Mouse (Mus musculus) hematopoietic stem cell, adult 5-6 weeks (primary cell): Measurements from ENCODE around the gene Mrpl43. TPM values are rescaled to one million over a fixed set of nuclear protein-coding genes. Genes with fewer than 3 reads are reported as not detected.

Experiments
- ATAC-seq, 2 experiments: fragments of 125-278 bp in 1 of 2; replicated peaks in 1 of 2; 2 replicates each; pipeline ENCODE4 v1.8.0; 2016 to 2017; ENCODE audit warnings: inconsistent platforms in 2 of 2, mild to moderate bottlenecking in 2 of 2, moderate number of reproducible peaks in 2 of 2, low read depth in 1 of 2, moderate TSS enrichment in 1 of 2; ENCODE audit not compliant: low FRiP score in 2 of 2, poor library complexity in 2 of 2, severe bottlenecking in 2 of 2, insufficient read depth in 1 of 2, low TSS enrichment in 1 of 2
- total RNA-seq: library from RNA; stranded (forward); fragments of 172-1452, 232-1000 nt; gene quantifications from 2 replicates; pipeline ENCODE4 v1.2.3, GENCODE M21; 2017

Gene Mrpl43
- total RNA-seq, 1 experiment from 2014 or later = 14.6 TPM

DNA sequence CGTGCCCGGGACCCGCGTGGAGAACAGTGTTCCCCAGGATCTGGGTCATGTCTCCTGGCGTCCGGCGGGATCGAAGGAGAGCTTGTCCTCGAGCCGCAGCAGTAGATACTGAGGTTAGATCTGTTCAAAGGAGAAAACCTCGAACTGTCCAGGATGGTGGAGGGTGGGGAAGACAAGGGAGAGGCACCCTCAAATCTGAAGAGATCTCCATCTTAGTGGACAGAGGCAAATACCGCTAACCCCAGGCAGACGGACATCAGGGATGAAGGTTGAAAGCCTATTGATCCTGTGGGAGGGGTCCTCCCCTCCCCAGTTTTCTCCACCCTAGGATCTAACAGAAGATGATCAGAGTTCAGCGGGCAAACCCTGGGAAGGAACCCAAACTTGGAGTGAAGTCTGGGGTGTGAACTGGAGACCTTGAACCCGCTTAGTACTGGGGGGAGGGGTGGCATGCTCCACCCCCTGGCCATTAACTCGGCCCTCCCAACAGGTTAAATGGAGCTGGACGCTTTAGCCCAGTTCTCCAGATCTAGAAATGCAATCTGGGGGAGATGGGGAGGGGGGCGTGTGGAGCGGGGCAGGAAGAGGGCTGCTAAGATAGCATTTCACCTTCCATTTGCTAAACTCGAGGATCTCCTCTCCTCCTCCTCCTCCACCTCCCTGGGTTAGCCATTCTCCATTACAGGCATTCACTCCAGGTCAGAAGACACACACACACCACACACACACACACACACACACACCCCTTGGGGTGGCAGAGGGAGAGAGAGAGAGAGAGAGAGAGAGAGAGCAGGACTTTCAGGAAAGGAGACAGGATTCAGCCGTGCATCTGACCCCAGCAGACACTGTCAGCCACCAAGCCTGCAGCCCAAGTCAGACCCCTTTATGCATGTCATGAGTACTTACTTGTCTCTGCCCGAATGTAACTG, 16.4 kb downstream of the Mrpl43 start:
- ATAC-seq = no peak

DNA sequence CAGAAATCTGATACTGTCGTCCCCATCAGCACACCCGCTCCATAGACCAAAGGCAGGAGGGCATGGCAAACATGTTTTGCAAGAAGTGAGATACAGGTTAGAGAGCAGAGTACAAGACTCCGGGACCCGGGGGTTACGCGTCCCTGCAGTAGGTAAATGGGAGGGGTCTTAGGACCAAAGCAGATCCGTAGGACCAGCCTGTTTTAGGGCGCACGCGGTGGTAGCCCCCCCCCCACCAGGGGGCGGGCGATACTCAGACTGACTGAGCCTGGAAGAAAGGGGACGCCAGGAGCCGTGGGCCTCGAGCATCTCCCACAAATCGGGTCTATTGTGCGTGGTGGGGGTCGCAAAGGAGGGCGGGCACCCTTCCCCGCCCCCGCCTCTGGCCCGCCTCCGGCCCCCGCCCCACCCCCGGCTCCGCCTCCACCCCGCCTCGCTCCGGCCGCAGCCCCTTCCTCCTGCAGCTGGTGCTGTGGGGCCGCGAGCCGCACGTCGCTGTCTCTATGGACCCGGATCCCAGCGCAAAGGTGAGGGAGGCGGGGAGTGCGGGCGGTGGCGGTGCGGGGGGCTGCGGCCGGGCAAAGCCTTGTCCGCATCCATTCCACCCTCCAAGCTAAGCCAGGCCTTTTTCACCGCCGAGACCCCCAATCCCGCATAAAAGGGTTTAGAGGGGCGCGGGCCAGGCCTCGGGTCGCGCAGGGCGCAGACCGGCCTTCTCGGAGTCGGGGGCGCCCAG, 17.2 kb downstream of the Mrpl43 start, which contains the start of gene Sema4g:
Gene Sema4g (plus strand): TSS at position 271 of the 736 bp plus-strand sequence.
- peak in 1 of 2 experiments; percentile 30; a peak in 1 of 4 replicates for ATAC-seq

- ATAC-seq = no peak
These were observed 17.9 kb downstream of the Mrpl43 start for GRCm38 (mm10) chr19:44988321-44988720.

GRCm38 (mm10) chr19:44987851-44988250, 18.4 kb downstream of the Mrpl43 start:
- no peak for ATAC-seq

- no peak for ATAC-seq
These were observed 19.2 kb downstream of the Mrpl43 start for GRCm38 (mm10) chr19:44987004-44987403.

- no peak for ATAC-seq
These were observed 20.9 kb downstream of the Mrpl43 start for GRCm38 (mm10) chr19:44985159-44985988.

DNA sequence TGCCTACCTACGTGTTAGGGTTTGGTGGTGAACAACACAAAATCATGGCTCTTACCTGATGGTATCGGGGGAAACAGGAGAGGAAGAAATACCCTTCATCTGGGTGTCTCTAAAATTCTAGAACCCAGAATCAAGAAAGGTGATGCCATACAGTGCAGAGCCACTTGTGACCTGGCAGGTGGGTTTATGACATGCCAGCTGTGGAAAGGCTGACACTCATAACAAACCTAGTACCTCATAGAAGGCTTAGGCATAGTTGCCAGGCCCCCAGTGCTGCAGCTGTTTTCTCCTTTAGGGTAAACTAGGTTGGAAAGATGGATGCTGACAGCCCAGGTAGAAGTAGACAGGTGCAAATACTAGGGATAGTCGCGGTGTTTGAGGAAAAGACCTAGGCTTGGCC, 21.8 kb downstream of the Mrpl43 start:
- no peak for ATAC-seq

DNA sequence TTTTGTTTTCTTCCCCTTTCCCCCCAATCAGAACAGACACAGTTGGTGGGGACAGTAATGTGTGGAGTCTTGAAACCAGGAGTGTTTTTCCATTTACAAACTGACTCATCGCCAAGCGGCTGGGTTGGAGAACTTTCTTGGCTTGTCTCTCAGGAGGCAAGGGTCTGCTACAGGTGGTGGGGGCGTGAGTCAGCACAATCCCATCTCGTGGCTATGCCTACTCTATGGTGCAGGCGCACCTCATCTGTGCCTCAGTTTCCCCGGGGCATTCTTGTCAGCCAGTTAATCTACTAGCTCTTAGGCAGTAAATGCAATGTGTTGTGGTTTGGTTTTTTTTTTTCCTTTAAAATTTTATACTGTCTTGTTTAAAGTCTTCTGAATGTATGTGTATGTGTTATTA, 22.9 kb downstream of the Mrpl43 start:
- ATAC-seq = no peak

DNA sequence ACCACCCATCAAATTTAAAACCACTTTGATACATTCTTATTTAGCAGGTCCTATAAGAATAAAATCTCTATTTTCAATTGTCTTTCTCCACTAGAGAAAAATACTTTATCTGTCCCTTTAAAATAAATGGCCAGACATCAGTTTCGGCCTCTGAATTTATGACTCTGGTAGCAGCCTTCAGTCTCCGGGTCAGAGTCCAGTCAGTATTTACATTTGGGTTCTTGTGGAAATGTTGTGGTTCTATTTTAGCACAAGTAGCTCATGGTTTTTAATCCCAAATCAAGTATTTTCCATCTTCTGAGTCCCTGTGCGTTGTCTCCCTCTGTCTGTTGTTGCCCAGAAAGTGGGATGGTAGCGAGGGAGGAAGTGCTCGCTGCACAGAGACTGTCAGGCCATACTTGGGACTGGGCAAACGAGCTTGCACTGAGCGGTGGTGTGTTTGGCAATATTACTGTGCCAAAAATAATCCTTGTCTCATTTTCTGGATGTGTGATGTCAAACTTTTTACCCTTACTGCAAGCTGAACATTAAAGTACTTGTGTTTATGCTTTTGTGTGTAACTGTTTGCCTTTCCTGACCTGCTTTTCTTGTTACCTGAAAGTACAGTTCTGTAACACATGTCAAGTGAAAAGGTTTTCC, 23.6 kb downstream of the Mrpl43 start:
- no peak for ATAC-seq

- ATAC-seq = no peak
These were observed 25.5 kb downstream of the Mrpl43 start for GRCm38 (mm10) chr19:44980787-44981186.

DNA sequence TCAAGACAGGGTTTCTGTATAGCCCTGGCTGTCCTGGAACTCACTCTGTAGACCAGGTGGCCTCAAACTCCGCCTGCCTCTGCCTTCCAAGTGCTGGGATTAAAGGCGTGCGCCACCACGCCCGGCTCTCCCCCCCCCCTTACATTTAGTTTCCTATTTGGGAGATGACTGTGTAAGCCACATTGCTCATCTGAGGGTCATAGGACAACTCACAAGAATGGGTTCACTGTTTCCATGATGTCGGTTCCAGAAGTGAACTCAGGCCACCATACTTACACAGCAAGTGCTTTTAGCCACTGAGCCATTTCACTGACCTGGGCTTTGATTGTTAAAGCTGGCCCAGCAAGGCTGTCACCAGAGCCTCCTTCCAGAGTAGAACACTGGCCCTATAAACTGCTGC, 29.1 kb downstream of the Mrpl43 start:
- no peak for ATAC-seq

- ATAC-seq = no peak
These were observed 29.6 kb downstream of the Mrpl43 start for GRCm38 (mm10) chr19:44976636-44977035.

GRCm38 (mm10) chr19:44968329-44968728, 37.9 kb downstream of the Mrpl43 start:
- ATAC-seq = no peak

DNA sequence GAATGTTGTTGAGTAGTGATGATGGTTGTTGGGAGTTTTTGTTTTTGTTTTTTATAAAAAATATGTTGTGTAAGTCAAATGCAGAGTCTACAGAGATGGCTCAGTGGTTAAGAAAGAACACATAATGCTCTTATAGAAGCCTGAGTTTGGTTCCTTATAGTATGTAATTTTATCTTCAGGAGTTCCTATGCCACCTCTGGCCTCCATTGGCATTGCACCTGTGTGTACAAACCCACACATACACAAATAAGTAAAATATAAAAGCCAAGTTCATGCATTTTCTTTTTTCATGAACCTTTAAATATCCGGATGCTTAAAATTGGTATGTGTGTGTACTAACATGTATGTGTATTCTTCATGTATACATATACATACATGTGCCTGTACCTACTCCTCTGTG, 40.3 kb downstream of the Mrpl43 start:
- ATAC-seq = no peak

DNA sequence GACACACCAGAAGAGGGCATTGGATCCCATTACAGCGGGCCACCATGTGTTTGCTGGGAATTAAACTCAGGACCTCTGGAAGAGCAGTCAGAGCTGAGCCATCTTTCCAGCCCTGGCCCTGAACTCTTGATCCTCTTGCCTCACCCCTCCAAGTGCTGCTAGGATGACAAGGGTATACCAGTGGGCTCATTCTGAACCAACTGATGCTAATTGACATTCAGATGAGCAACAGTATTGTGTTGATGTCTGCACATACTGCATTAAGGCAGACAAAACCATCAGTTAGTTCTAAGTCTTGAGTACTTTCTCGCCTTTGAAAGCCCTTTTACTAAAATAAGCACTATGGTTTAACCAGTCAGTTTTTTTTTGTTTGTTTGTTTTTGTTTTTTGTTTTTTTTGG, 46.6 kb downstream of the Mrpl43 start:
- no peak for ATAC-seq
